13 mouse cellular contexts compared by ENCODE assay signal in genomic region chr6:126599201-126599995, GRCm38 (mm10). TPM values are rescaled to one million over a fixed set of nuclear protein-coding genes. Genes with fewer than 3 reads are reported as not detected.
DNase-seq lines count a peak whose midpoint lies in the region; ATAC-seq and TF ChIP-seq lines count a peak whose summit lies in the region.
"Had no signal": no experiment of that assay in that cellular context is flagged by ENCODE, and none has a peak within 500 bp of the region (broad histone marks: within the 10 kb centered on the region; RNA-seq: fewer than 3 reads in every experiment).

No protein-coding gene starts in this region.

- no peak overlapping the region for H3K4me2 ChIP-seq in lung, embryonic 14.5 days
- H3K4me2 ChIP-seq: embryonic facial prominence, embryonic 15.5 days; limb, embryonic 13.5 days had no signal

- no peaks in the 10 kb centered on the region for H3K9me3 ChIP-seq in lung, embryonic 14.5 days (ENCODE audit: low read depth, low read length)
- H3K9me3 ChIP-seq: embryonic facial prominence, embryonic 15.5 days had no signal

- no peaks in the 10 kb centered on the region for H3K27me3 ChIP-seq in lung, embryonic 14.5 days (ENCODE audit: insufficient read depth, low read length)
- H3K27me3 ChIP-seq: embryonic facial prominence, embryonic 15.5 days; limb, embryonic 13.5 days had no signal

- TF ChIP-seq CTCF in lung, embryonic 14.5 days (IDR thresholded peaks at IDR 0.05; ENCODE audit: low read depth) = peak; percentile 49

- H3K27ac ChIP-seq in lung, embryonic 14.5 days (ENCODE audit: low read depth) = no peak overlapping the region
- H3K27ac ChIP-seq: embryonic facial prominence, embryonic 15.5 days; limb, embryonic 13.5 days had no signal

- no peak for ATAC-seq in lung, embryonic 14.5 days (ENCODE audit: insufficient read depth)
- ATAC-seq: CD4-positive, CD25-positive, alpha-beta regulatory T cell, adult 4 months had no signal

- H3K4me1 ChIP-seq in lung, embryonic 14.5 days (ENCODE audit: insufficient read depth) = no peaks in the 10 kb centered on the region
- H3K4me1 ChIP-seq: embryonic facial prominence, embryonic 15.5 days; limb, embryonic 13.5 days had no signal

- H3K4me3 ChIP-seq in lung, embryonic 14.5 days (ENCODE audit: low read depth, low read length) = no peak overlapping the region
- H3K4me3 ChIP-seq: embryonic facial prominence, embryonic 15.5 days; limb, embryonic 13.5 days had no signal

- no peaks in the 10 kb centered on the region for H3K36me3 ChIP-seq in lung, embryonic 14.5 days (ENCODE audit: insufficient read depth)
- H3K36me3 ChIP-seq: embryonic facial prominence, embryonic 15.5 days; limb, embryonic 13.5 days had no signal

- DNase-seq in frontal cortex, postnatal 10 days (ENCODE audit: low spot score in 2 of 2) = peak; percentile 29 to 57
- DNase-seq in frontal cortex, postnatal 14 days (ENCODE audit: low spot score in 2 of 2) = no peak
- no peak for DNase-seq in lung, embryonic 14.5 days
- DNase-seq in lung, adult 18-20 months = no peak
- peak; percentile 83 for DNase-seq in cerebellum, adult 9-10 months
- peak; percentile 57 to 78 for DNase-seq in layer of hippocampus, postnatal 14 days (ENCODE audit: low spot score in 2 of 2)
- DNase-seq in adipocyte (ENCODE audit: low spot score) = no peak
- DNase-seq in MN1 (ENCODE audit: low spot score) = no peak
- DNase-seq: adrenal gland, adult 2 months had no signal

- H3K9ac ChIP-seq in lung, embryonic 14.5 days = no peak overlapping the region
- H3K9ac ChIP-seq: embryonic facial prominence, embryonic 15.5 days; limb, embryonic 13.5 days had no signal

- 86% methylated on average over 3 of the region's 3 CpGs for WGBS in lung, embryonic 14.5 days

RNA-seq across cellular contexts. Expression of gene Kcna1, which starts 46.8 kb away (rescaled TPM):
- 0.19 and 0.37 TPM in 2 replicates for polyA plus RNA-seq in lung, embryonic 14.5 days (2014; fragmentation: Nextera tagmentation; extraction: Ambion mirVana)
- total RNA-seq in layer of hippocampus, postnatal 14 days (2021) = 10 to 100 TPM; 82.0 to 90.5 TPM
- total RNA-seq: granulocyte monocyte progenitor cell, adult 5-6 weeks had no signal
- polyA plus RNA-seq: CD4-positive, CD25-positive, alpha-beta regulatory T cell, adult 4 months had no signal

Comparison
In these comparisons a context has a peak if more than half of its experiments do, and no peak if none do; other contexts are left out.
1. DNase-seq: peak in frontal cortex, postnatal 10 days (2 of 2), cerebellum, adult 9-10 months (single experiment) and layer of hippocampus, postnatal 14 days (2 of 2); none in frontal cortex, postnatal 14 days (0 of 2), lung, embryonic 14.5 days (single experiment), lung, adult 18-20 months (0 of 2), adipocyte (single experiment) and MN1 (single experiment).